Mouse (Mus musculus): Measurements from ENCODE around the gene Nkain2. TPM values are rescaled to one million over a fixed set of nuclear protein-coding genes. Genes with fewer than 3 reads are reported as not detected.

The Nkain2 gene
- total and polyA plus RNA-seq, 3 experiments, result not detected

DNA sequence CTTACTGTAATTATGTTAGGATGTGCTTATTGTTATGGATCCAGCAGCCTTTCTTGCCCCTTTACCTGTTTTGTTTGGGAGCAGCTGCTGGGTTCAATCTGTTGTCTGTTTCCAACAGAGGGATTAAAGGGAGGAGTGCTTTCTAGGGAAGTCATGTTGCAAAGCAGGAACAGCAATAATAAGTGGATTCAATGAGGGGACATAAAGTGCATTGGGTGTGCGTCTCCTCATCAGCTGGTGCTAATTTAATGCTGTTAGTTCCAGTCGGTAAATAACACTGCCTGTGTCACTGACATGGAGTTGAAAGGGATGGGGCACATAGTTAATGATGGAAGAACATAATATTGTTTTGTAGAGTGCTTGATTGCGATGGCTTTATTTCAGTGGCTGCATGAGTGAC lies 982.8 kb downstream of the Nkain2 start:
- no peaks in the 10 kb centered on the region for H3K36me3 ChIP-seq (replicated peaks in 1 of 2; ENCODE audit: control insufficient read depth in 1 of 2, insufficient read depth in 1 of 2, low read length in 1 of 2)
- in situ Hi-C loops (cut with MboI; ENCODE audit: low pct_ligation_motif_present, low pct_unique_long_range_greater_than_20kb, low sequenced_read_pairs), result no loop called here
- no peak overlapping the region for H3K27ac ChIP-seq (ENCODE audit: insufficient read depth, low read depth)
- DNase-seq (ENCODE audit: extremely low read depth), result no peak
- dilution Hi-C loops (cut with MboI; ENCODE audit: extremely low pct_ligation_motif_present, extremely low pct_unique_long_range_greater_than_20kb, low sequenced_read_pairs), result no loop called here
- no peak overlapping the region for H3K4me2 ChIP-seq (ENCODE audit: insufficient read depth, low read depth, poor library complexity, severe bottlenecking)
- H3K9ac ChIP-seq (ENCODE audit: insufficient read depth, low read depth), result no peak overlapping the region
- H3K4me3 ChIP-seq (replicated peaks in 1 of 3; ENCODE audit: low read depth in 2 of 3, low read length in 2 of 3, poor library complexity in 1 of 3), result no peak overlapping the region
- H3K27me3 ChIP-seq (replicated peaks), result no peaks in the 10 kb centered on the region
- H3K4me1 ChIP-seq (ENCODE audit: control insufficient read depth in 1 of 2, insufficient read depth in 2 of 2), result no peaks in the 10 kb centered on the region
- TF ChIP-seq NELFE (IDR thresholded peaks at IDR 0.05; ENCODE audit: low read depth, low read length) (no peak), ZKSCAN1 (IDR thresholded peaks at IDR 0.05; ENCODE audit: borderline replicate concordance, low read depth, low read length) (no peak), UBTF (IDR thresholded peaks at IDR 0.05; ENCODE audit: low read depth, low read length) (no peak), TCF12 (IDR thresholded peaks at IDR 0.05; ENCODE audit: low read depth, low read length) (no peak), CTCF (conservative IDR thresholded peaks at IDR 0.05 in 1 of 2, IDR thresholded peaks at IDR 0.05 in 1 of 2; ENCODE audit: low read depth in 2 of 2, low read length in 2 of 2) (no peak), JUND (conservative IDR thresholded peaks at IDR 0.05; ENCODE audit: low read depth, low read length) (no peak), GABPA (IDR thresholded peaks at IDR 0.05; ENCODE audit: insufficient replicate concordance, low read depth, low read length) (no peak), POLR2AphosphoS2 (IDR thresholded peaks at IDR 0.05; ENCODE audit: low read depth, low read length) (no peak), MYC (IDR thresholded peaks at IDR 0.05; ENCODE audit: low read depth, low read length) (no peak), USF1 (IDR thresholded peaks at IDR 0.05; ENCODE audit: low read depth, low read length) (no peak), BHLHE40 (IDR thresholded peaks at IDR 0.05; ENCODE audit: low read depth, low read length) (no peak), CHD2 (IDR thresholded peaks at IDR 0.05; ENCODE audit: low read length) (no peak), HCFC1 (IDR thresholded peaks at IDR 0.05; ENCODE audit: low read depth, low read length) (no peak), POLR2A (IDR thresholded peaks at IDR 0.05; ENCODE audit: low read depth, low read length) (no peak), RCOR1 (conservative IDR thresholded peaks at IDR 0.05; ENCODE audit: low read depth, low read length) (no peak), ZNF384 (IDR thresholded peaks at IDR 0.05; ENCODE audit: low read depth, low read length) (no peak), ZC3H11A (IDR thresholded peaks at IDR 0.05; ENCODE audit: low read depth, low read length) (no peak), SIN3A (IDR thresholded peaks at IDR 0.05; ENCODE audit: low read length) (no peak)
- H3K79me2 ChIP-seq (replicated peaks; ENCODE audit: control insufficient read depth, extremely low read depth, insufficient read depth, poor library complexity, severe bottlenecking), result no peaks in the 10 kb centered on the region
- H3K9me3 ChIP-seq (replicated peaks; ENCODE audit: low read length), result peaks cover 17% of the 10 kb centered on the region

DNA sequence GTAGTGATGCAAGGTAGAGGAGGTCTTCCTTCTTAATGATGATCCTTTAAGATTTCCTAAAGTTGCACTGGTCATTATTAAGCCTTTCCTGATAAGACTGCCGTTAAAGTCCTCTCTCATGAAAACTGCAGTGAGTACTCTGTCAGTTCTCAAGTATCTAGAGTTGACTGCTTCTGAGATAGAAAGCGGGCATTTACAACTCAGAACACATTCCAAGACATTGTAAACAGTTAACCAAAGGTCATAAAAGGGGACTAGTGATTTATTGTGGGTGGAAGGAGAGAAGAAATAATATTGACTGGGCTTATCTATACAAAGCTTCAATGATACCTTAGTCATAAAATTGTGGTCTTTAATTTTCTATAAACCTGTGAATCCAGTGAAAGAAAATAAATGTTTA lies 990.8 kb downstream of the Nkain2 start:
- no peak overlapping the region for H3K27ac ChIP-seq (ENCODE audit: insufficient read depth, low read depth)
- H3K4me2 ChIP-seq (ENCODE audit: insufficient read depth, low read depth, poor library complexity, severe bottlenecking), result no peak overlapping the region
- H3K4me1 ChIP-seq (ENCODE audit: control insufficient read depth in 1 of 2, insufficient read depth in 2 of 2), result no peaks in the 10 kb centered on the region
- dilution Hi-C loops (cut with MboI; ENCODE audit: extremely low pct_ligation_motif_present, extremely low pct_unique_long_range_greater_than_20kb, low sequenced_read_pairs) (no loop called here), in situ Hi-C loops (cut with MboI; ENCODE audit: low pct_ligation_motif_present, low pct_unique_long_range_greater_than_20kb, low sequenced_read_pairs) (no loop called here)
- no peak overlapping the region for H3K4me3 ChIP-seq (replicated peaks in 1 of 3; ENCODE audit: low read depth in 2 of 3, low read length in 2 of 3, poor library complexity in 1 of 3)
- no peak for DNase-seq (ENCODE audit: extremely low read depth)
- H3K79me2 ChIP-seq (replicated peaks; ENCODE audit: control insufficient read depth, extremely low read depth, insufficient read depth, poor library complexity, severe bottlenecking), result no peaks in the 10 kb centered on the region
- peaks cover 23% of the 10 kb centered on the region for H3K9me3 ChIP-seq (replicated peaks; ENCODE audit: low read length)
- H3K27me3 ChIP-seq (replicated peaks), result no peaks in the 10 kb centered on the region
- H3K36me3 ChIP-seq (replicated peaks in 1 of 2; ENCODE audit: control insufficient read depth in 1 of 2, insufficient read depth in 1 of 2, low read length in 1 of 2), result no peaks in the 10 kb centered on the region
- TF ChIP-seq HCFC1 (IDR thresholded peaks at IDR 0.05; ENCODE audit: low read depth, low read length) (no peak), TBP (conservative IDR thresholded peaks at IDR 0.05; ENCODE audit: low read depth, low read length) (no peak)
- H3K9ac ChIP-seq (ENCODE audit: insufficient read depth, low read depth), result no peak overlapping the region

Measured in CH12.LX (cell line).